Mouse (Mus musculus): Measurements from ENCODE around the gene Hist3h2ba.

DNA sequence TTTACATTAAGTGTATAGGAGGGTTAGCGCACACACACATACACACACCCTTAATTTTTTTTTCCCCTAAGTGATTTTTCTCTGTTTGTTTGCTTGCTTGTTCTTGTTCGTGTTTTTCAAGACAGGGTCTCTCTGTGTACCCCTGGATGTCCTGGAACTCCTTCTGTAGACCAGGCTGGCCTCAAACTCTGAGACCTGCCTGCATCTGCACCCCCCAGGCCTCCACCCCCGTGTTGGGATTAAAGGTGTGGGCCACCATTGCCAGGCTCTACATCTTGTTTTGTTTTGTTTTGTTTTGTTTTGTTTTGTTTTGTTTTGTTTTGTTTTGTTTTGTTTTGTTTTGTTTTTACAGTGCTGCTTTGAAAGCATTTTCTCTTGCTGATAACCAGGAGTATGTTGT lies 1.4 kb upstream of the Hist3h2ba start:
- TF ChIP-seq MAFK (IDR thresholded peaks at IDR 0.05; ENCODE audit: insufficient read depth, low read depth, low read length) (no peak), ZC3H11A (IDR thresholded peaks at IDR 0.05; ENCODE audit: borderline replicate concordance, low read depth, low read length) (no peak), HCFC1 (IDR thresholded peaks at IDR 0.05; ENCODE audit: borderline replicate concordance, insufficient read depth, low read length) (no peak)
